Mouse (Mus musculus) left cerebral cortex, postnatal 10 days (tissue): ENCODE results near the gene Tas2r106. TPM values are rescaled to one million over a fixed set of nuclear protein-coding genes. Genes with fewer than 3 reads are reported as not detected.

Experiments used
- DNase-seq, 2 experiments: peaks; one replicate each; pipeline ENCODE4 v3.0.0; 2021 to 2022; ENCODE audit warnings: low spot score in 2 of 2, mixed read lengths in 1 of 2; ENCODE audit errors: extremely low spot score in 1 of 2
- intact Hi-C: fragments of 180-260 bp; cut with DNase I; formaldehyde crosslinking; loops from one replicate; pipeline ENCODE4 v1.15.1; 2025
- total RNA-seq, 2 experiments: library from RNA; stranded (reverse); gene quantifications; 2 replicates each; pipeline ENCODE4 v1.2.3; 2021

Tas2r106 gene
- not detected for total RNA-seq

- DNase-seq: no peak
- intact Hi-C loops: no loop called here
Observed at GRCm38 (mm10) chr6:131678786-131679185, at the start of gene Tas2r106. Gene Tas2r106, minus strand, starts transcription at chr6:131678886.

GRCm38 (mm10) chr6:131712803-131713202 is 34.1 kb upstream of the Tas2r106 start:
- intact Hi-C loops: no loop called here
- no peak for DNase-seq

DNA sequence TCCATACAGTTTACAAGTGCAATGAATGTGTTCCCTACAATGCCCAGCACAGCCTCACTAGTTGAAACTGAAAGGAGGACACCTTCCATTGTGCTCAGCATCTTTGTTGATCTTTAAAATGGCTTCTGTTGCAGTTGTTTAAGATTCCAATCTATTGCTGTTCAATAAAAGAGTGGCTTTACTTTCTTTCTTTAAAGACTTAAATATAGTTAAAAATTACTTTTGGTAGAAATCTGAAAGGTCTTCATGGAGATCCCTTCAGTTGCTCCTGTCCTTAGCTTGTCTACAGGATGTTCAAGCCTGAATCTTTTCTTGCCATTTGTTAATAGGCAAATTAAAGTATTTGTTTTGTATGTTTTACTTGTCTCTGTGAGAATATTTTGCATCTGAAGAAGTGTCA is 11.3 kb upstream of the Tas2r106 start, which contains the start of gene Tas2r114:
Tas2r114 (minus strand) TSS at position 101 of the 400 bp plus-strand sequence.
- intact Hi-C loops: no loop called here
- DNase-seq: no peak

- intact Hi-C loops: no loop called here
- DNase-seq: no peak
Observed at GRCm38 (mm10) chr6:131687395-131687794, 8.7 kb upstream of the Tas2r106 start, which contains the start of gene Tas2r105. Gene Tas2r105, minus strand, starts transcription at chr6:131687495.

- intact Hi-C loops: no loop called here
- DNase-seq: no peak
Observed at GRCm38 (mm10) chr6:131685644-131686043, 7.0 kb upstream of the Tas2r106 start, which contains the start of gene Tas2r104. Gene Tas2r104, minus strand, starts transcription at chr6:131685744.

DNA sequence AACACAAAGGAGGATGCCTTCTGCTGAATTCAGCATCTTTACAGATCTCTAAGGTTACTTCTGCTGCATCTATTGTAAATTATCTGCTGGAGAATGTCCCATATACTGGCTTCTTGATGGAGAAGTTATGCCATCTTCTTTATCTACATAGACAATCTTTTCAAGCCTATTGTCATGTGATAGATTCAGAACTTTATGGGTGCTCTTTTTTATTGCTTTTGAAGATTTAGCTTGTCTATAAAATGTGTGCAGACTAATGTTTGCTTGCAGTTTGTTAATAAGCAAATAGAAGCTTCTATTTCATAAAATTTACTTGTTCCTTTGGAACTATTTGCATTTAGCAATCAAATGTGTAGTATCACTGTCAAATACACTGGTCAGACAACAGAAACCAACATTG is 18.6 kb downstream of the Tas2r106 start, which contains the start of gene Tas2r107:
Tas2r107 (minus strand) TSS at position 101 of the 400 bp plus-strand sequence.
- intact Hi-C loops: no loop called here
- no peak for DNase-seq

DNA sequence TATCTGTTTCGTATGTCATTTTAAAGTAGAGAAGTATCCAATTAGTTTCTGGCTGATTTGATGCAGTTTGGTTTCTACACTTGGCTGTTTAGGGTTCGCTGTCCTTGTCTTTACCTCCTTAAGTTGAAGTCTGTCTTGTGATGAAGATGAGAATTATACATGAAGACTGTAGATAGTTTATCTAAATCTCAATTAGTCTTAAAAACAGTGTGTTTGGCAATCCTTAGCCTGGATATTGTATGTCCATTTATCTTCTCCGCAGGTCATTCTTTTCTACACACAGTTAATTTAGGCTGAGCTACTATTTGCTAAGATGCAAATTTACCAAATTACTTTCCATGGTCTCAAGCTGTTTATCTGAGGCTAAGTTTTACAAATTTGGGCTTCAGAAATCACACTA is 47.9 kb downstream of the Tas2r106 start, which contains the start of gene Tas2r130:
Tas2r130 (minus strand) TSS at position 101 of the 400 bp plus-strand sequence.
- intact Hi-C loops: no loop called here
- DNase-seq: no peak

Other genes with a start within 250 kb of the Tas2r106 start
- not detected for gene 5430401F13Rik, start 192.5 kb downstream of the Tas2r106 start, total RNA-seq
- gene Gm6619, start 192.5 kb downstream of the Tas2r106 start, total RNA-seq: not detected
- not detected for gene Tas2r130, start 48.0 kb downstream of the Tas2r106 start, total RNA-seq
- not detected for gene Tas2r107, start 18.7 kb downstream of the Tas2r106 start, total RNA-seq
- not detected for gene Tas2r104, start 6.9 kb upstream of the Tas2r106 start, total RNA-seq
- gene Tas2r105, start 8.6 kb upstream of the Tas2r106 start, total RNA-seq: not detected
- not detected for gene Tas2r114, start 11.2 kb upstream of the Tas2r106 start, total RNA-seq